Mouse (Mus musculus) midbrain, embryonic 14.5 days (tissue): ENCODE measurements at regions not wholly inside any gene's neighbourhood (a gene's known extent, or its start where the extent isn't known, plus 50 kb on each side); places are given as distances from the start of the nearest gene placed in this dataset.

Experiments
- ATAC-seq: fragments of 200-750 bp; cut with Nextera tagmentation; 2 replicates; pipeline ENCODE4 v1.8.0; 2017; ENCODE audit warnings: moderate number of reproducible peaks, moderate library complexity; ENCODE audit not compliant: low FRiP score, low TSS enrichment
- DNase-seq: peaks from one replicate; pipeline ENCODE4 v3.0.0-alpha.2; 2015
- H3K27ac ChIP-seq: fragments of 300-500 bp; sonication (generic); replicated peaks from 2 replicates; pipeline ENCODE4 v1.5.1; 2014; ENCODE audit warnings: mild to moderate bottlenecking, low read depth, low read length, moderate library complexity
- H3K27me3 ChIP-seq: fragments of 300-500 bp; sonication (generic); 2 replicates; pipeline ENCODE4 v1.6.1; 2014; ENCODE audit warnings: low read length, control low read depth, mixed read lengths; ENCODE audit not compliant: control insufficient read depth, insufficient read depth
- H3K36me3 ChIP-seq: fragments of 300-500 bp; sonication (generic); 2 replicates; pipeline ENCODE4 v1.6.1; 2014; ENCODE audit warnings: low read length, control low read depth; ENCODE audit not compliant: control insufficient read depth, insufficient read depth
- H3K4me1 ChIP-seq: fragments of 300-500 bp; sonication (generic); 2 replicates; pipeline ENCODE4 v1.6.1; 2014; ENCODE audit warnings: mild to moderate bottlenecking, antibody characterized with exemption, low read length, control low read depth; ENCODE audit not compliant: control insufficient read depth, insufficient read depth
- H3K4me2 ChIP-seq: fragments of 300-500 bp; sonication (generic); 2 replicates; pipeline ENCODE4 v1.6.1; 2014; ENCODE audit warnings: mild to moderate bottlenecking, low read length, moderate library complexity
- H3K4me3 ChIP-seq: fragments of 300-500 bp; sonication (generic); replicated peaks from 2 replicates; pipeline ENCODE4 v1.5.1; 2014; ENCODE audit warnings: low read depth, low read length
- H3K9ac ChIP-seq: fragments of 300-500 bp; sonication (generic); replicated peaks from 2 replicates; pipeline ENCODE4 v1.6.1; 2014; ENCODE audit warnings: mild to moderate bottlenecking, low read length, moderate library complexity
- H3K9me3 ChIP-seq: fragments of 300-500 bp; sonication (generic); 2 replicates; pipeline ENCODE4 v1.6.1; 2016; ENCODE audit warnings: low read length, control low read depth, mixed read lengths; ENCODE audit not compliant: control insufficient read depth
- WGBS: fragments of 180-500 bp; shearing (Covaris S2); extraction: QIAGEN DNeasy Blood & Tissue Kit; methylation state at CpG from one replicate; pipeline ENCODE4 v1.1.7; 2014; 5-methylcytosine and 5-hydroxymethylcytosine counted together

DNA sequence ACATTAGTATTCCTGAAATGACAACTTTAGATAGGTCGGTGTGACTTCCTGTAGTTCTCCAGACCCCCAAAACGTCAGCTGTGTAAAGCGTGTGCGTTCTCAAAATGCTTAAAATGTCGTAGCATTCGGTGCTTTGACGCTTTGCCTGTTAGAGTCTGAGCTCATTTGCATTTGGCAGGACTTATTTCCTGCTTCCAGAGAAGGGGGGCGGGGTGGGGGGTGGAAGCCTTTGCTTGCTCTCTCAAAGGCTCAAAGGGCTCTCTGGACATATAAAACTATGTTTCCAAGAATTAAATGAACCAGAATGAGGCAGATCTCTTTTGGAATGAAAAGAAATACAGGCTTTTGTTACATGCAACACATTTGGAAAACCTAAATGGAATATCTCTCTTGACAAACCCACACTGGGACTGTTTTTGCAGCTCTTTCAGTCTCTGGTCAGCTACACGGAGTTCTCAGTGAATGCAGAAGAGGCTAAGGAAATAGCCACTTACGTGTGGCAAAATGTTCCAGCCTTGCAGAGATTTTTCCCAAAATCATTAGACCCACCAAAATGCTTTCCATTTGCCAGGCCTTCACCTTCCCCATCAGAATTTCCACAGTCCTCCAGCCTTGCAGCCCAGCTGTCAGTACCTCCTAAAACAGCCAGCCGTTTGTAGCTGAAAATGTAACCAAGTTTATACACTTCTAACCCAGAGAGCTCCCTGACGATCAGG lies 163.4 kb downstream of the Spry2 start:
- peak overlapping the region; percentile 53 for H3K4me2 ChIP-seq
- H3K4me3 ChIP-seq, result peak overlapping the region; percentile 29
- no peaks in the 10 kb centered on the region for H3K27me3 ChIP-seq
- WGBS, result 4% methylated on average over 12 of the region's 12 CpGs
- H3K36me3 ChIP-seq, result no peaks in the 10 kb centered on the region
- no peak overlapping the region; the same call in 1 of the 2 replicates for H3K9ac ChIP-seq
- peak overlapping the region; percentile 76 for H3K27ac ChIP-seq
- H3K9me3 ChIP-seq, result no peaks in the 10 kb centered on the region
- DNase-seq (peak; percentile 79), ATAC-seq (0 out of 2 replicates have a peak, but pooled peaks have one; percentile 43)
- peaks cover 11% of the 10 kb centered on the region for H3K4me1 ChIP-seq

DNA sequence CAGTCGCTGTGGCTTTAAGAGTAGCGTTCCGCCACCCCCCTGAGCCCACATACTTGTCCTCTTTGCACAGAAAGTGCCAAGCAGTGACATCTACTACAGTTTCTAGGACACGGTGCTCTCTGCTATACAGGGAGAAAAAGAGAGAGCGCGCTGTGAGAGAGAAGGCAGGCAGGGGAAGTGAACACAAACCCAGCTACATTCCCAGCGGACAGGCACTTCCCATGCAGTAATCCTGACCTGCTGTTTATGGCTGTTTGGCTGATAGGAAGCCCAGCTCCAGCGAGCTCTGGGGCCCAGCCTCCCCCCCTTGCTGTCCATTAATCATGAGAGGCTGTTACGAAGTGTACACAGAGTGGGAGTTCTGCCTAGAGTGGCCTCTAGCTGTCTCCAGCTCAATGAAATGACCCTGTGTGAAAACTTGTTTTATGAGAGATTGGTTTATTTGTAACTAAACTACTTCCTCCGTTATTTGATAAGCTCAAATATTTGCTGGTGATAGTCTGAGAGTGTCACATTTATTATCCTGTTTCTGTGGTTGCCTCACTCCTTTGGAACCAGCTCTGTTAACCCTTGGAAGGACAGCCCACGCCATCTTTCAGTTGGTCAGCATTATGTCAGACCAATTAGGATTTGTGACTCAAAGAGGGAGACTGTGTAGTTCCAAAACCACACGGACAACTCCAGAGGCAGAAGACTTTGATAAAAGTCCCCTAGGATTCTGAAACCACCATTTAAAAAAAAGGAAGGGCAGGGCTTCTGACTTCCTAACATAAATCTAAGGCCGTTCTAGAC lies 164.2 kb downstream of the Spry2 start:
- no peaks in the 10 kb centered on the region for H3K36me3 ChIP-seq
- H3K4me1 ChIP-seq, result peaks cover 11% of the 10 kb centered on the region
- H3K27me3 ChIP-seq, result no peaks in the 10 kb centered on the region
- peak; percentile 89 for ATAC-seq
- no peaks in the 10 kb centered on the region for H3K9me3 ChIP-seq
- H3K27ac ChIP-seq, result peak overlapping the region; percentile 76
- peak overlapping the region; percentile 29 for H3K4me3 ChIP-seq
- under 1% methylated on average over 13 of the region's 13 CpGs for WGBS
- DNase-seq, result peak; percentile 85
- H3K9ac ChIP-seq, result peak overlapping the region; percentile 48
- peak overlapping the region; percentile 53 for H3K4me2 ChIP-seq

DNA sequence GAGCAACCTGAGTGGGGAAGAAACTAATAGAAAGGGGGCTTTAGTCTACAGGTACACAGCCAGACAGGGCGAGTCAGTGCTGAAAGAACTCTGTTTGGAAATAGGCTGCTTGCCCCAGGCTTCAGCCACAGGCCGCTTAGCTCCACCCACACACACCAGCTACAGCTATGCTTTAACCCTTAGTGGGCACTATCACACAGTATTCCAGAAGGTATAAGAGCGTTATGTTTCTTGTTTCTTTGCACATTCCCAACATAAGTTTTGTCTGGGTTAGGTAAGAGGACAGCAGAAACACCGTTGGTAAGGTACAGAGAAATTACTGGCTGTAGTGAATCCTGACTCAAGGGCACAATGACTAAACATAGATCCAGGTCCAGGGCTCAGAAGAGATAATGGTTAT lies 165.8 kb downstream of the Spry2 start:
- ATAC-seq (peak; percentile 63; the same call in 1 of the 2 replicates), DNase-seq (peak; percentile 73)
- Histone ChIP-seq H3K4me2 (peak overlapping the region; percentile 53), H3K27ac (no peak overlapping the region), H3K9me3 (no peaks in the 10 kb centered on the region), H3K4me3 (no peak overlapping the region), H3K27me3 (no peaks in the 10 kb centered on the region), H3K9ac (0 out of 2 replicates have a peak overlapping the region, but pooled peaks have one; percentile 10), H3K36me3 (no peaks in the 10 kb centered on the region), H3K4me1 (peaks cover 11% of the 10 kb centered on the region)
- WGBS, result 9% methylated on average over 4 of the region's 4 CpGs

DNA sequence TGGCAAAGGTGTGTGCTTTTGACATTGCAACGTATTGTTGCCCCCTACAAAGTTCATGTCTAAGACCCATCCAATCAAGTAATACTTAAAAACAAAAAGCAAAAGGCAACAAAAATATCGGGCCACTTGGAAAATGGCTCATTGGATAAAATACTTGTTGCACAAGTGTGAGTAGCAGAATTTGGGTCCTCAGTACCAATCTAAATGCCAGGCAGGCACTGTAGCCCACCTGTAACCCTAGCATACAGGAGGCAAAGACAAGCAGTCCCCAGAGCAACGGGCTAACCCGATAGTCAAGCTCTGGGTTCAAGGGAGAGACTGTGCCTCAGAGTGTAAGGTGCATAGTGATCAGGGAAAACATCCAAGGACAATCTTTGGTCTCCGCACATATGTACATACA lies 167.8 kb downstream of the Spry2 start:
- Histone ChIP-seq H3K4me1 (peaks cover 11% of the 10 kb centered on the region), H3K27ac (no peak overlapping the region), H3K27me3 (no peaks in the 10 kb centered on the region), H3K9me3 (no peaks in the 10 kb centered on the region), H3K4me2 (no peak overlapping the region), H3K4me3 (no peak overlapping the region), H3K36me3 (no peaks in the 10 kb centered on the region), H3K9ac (no peak overlapping the region)
- ATAC-seq (no peak), DNase-seq (no peak)
- WGBS, result 90% methylated on average over 5 of the region's 5 CpGs

DNA sequence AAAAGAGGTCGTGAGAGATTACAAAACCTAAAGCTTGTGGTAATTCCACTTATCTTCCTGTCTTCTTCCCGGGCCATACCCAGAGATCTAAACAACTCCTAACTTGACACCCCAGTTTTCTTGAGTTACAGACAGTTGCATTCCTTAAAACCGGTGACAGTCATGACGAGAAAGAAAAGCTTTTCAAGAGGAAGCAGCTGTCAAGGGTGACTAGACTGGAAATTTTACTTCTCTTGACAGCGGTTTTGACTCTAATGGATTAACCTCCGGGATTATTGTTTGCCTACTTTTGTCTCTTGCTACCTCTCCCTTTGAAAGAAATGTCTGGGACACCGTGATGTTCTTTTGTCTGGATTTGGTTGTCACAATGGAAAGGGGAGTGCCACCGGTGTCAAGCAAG lies 170.9 kb downstream of the Spry2 start:
- DNase-seq (no peak), ATAC-seq (no peak)
- no peaks in the 10 kb centered on the region for H3K9me3 ChIP-seq
- H3K4me3 ChIP-seq, result no peak overlapping the region
- H3K27me3 ChIP-seq, result no peaks in the 10 kb centered on the region
- H3K4me2 ChIP-seq, result no peak overlapping the region
- 11% methylated on average over 8 of the region's 8 CpGs for whole genome bisulfite sequencing
- no peaks in the 10 kb centered on the region for H3K36me3 ChIP-seq
- no peak overlapping the region for H3K27ac ChIP-seq
- no peak overlapping the region for H3K9ac ChIP-seq
- H3K4me1 ChIP-seq, result peaks cover 2% of the 10 kb centered on the region

DNA sequence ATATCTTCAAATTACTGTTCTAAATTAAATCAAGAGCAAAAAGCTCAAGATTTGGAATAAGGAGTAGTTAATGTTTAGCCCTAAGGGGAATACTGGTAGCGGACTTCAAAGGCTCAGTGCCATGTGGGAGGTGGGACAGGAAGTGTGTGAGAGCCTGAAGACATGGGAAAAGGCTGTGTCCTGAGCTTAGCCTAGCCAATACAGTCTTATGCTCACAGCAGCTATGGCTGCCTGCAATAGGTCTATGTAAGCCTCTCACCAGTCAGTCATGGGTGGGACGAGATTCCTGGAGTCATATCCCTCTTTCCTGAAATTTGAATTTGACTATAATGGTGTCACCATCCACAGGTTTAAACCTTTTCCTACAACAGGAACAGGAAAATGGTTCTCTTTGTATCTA lies 173.7 kb downstream of the Spry2 start:
- ATAC-seq (no peak), DNase-seq (no peak)
- no peaks in the 10 kb centered on the region for H3K36me3 ChIP-seq
- no peaks in the 10 kb centered on the region for H3K4me1 ChIP-seq
- no peaks in the 10 kb centered on the region for H3K27me3 ChIP-seq
- H3K4me3 ChIP-seq, result no peak overlapping the region
- no peak overlapping the region for H3K27ac ChIP-seq
- H3K4me2 ChIP-seq, result no peak overlapping the region
- WGBS, result 81% methylated on average over 2 of the region's 2 CpGs
- no peak overlapping the region for H3K9ac ChIP-seq
- no peaks in the 10 kb centered on the region for H3K9me3 ChIP-seq

DNA sequence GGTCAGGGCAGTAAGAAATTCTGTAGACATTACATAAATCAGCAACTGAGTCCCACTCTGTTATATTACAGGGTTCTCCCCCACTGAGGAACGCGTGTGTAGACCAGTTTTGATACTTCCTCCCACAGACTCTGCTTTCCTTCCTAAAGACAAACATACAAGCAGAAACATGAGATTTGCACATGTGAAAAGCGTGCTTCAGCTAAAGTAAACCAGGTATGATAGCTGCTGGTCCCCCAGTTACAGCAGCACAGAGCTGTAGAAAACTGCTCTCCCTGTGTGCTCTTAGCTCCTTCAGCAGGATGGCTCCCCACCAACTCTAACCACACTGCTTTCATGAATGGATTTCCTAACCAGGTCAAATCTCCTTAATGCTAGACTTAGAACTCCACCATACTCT lies 175.0 kb downstream of the Spry2 start:
- H3K4me1 ChIP-seq, result no peaks in the 10 kb centered on the region
- no peak for ATAC-seq

DNA sequence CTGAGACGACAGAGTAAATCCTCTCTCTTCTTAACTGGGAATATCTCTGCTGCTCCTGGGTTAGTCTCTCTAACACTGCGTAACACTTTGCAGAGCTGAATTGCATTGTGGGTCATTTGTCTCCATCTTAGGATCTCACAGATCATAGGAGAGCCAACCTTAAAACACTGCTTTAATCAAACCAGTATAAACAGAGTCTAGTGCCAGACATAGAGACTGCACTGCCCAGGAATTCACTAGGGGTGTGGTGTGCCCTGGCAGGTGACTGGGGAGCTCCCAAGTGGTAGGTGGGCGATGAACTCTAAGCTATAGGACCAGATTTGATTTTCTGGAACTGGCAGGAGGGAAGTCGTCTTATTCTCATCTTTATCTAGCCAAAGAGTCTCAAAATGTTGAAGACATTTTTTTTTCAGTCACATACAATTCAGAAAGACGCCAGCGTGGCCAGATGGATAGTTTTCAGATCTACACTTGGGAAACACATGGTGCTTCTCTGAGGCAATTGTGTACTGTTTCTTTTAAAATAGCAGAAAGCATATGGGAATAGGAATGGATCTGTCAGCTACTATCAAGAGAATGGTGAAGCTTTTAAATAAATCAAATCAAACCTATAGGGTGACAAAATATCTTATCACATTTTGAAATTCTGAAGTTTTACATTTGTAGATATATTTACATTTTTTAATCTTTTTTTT lies 175.7 kb downstream of the Spry2 start:
- Histone ChIP-seq H3K4me3 (no peak overlapping the region), H3K27ac (no peak overlapping the region), H3K9me3 (no peaks in the 10 kb centered on the region), H3K36me3 (no peaks in the 10 kb centered on the region), H3K4me2 (no peak overlapping the region), H3K27me3 (no peaks in the 10 kb centered on the region), H3K4me1 (no peaks in the 10 kb centered on the region), H3K9ac (no peak overlapping the region)
- 90% methylated on average over 6 of the region's 6 CpGs for whole genome bisulfite sequencing
- DNase-seq (no peak), ATAC-seq (no peak)

More for the DNA sequence above, 175.0 kb downstream of the Spry2 start:
- no peak for DNase-seq
- Histone ChIP-seq H3K9ac (no peak overlapping the region), H3K9me3 (no peaks in the 10 kb centered on the region), H3K27ac (no peak overlapping the region), H3K36me3 (no peaks in the 10 kb centered on the region), H3K4me2 (no peak overlapping the region), H3K27me3 (no peaks in the 10 kb centered on the region), H3K4me3 (no peak overlapping the region)
- 92% methylated on average over 3 of the region's 3 CpGs for WGBS
